9 mouse cellular contexts compared by ENCODE assay signal in the genomic region with DNA sequence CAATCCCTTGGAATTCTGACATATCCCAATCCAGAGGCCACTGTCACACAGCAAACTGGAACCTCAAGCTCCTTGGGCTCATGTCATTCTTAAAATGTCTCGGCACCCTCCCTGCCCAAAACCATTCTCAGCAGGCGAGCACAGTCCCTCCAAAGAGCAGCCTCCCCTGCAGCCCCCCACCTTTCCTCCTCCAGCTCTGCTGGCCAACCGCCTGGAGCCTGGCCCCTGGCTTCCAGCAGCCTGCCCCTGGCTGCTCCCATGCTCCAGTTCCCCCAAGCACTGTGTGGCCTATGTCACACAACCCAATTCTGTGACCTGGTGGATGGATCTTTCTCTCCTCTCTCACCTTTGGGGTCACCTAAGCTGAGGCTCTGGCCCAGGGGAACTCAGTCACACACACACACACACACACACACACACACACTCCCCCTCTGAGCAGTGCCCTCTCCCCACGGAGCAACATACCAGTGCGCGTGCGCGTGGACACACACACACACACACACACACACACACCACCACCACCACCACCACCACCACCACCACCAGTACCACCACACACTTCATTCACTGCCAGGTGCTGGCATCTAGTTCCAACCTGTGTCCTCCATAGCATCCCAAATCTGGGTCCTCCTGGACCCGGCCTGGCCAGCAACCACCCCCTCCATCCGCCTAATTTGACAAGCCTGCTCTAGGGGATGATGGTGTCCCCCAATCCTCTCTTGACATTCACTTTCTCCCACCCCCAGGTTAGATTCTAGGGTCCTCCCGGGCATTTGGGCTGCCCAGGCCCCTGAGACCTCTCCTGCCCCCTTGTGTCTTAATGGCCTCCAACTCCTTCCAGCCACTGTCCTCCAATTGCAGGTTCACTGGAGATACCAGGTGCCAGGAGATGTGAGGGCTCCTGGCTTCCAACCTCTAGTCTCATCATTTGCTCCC. TPM values are rescaled to one million over a fixed set of nuclear protein-coding genes. Genes with fewer than 3 reads are reported as not detected.
DNase-seq lines count a peak whose midpoint lies in the region; ATAC-seq lines count a peak whose summit lies in the region.
"Had no signal": no experiment of that assay in that cellular context is flagged by ENCODE, and none has a peak within 500 bp of the region (broad histone marks: within the 10 kb centered on the region; RNA-seq: fewer than 3 reads in every experiment).

No protein-coding gene starts in this region.

- ATAC-seq in kidney, embryonic 16.5 days (ENCODE audit: low FRiP score, low TSS enrichment), result peak; percentile 18
- peak; percentile 32 for ATAC-seq in hindbrain, embryonic 12.5 days (ENCODE audit: low FRiP score)
- peak; percentile 60; the same call in 1 of the 2 replicates for ATAC-seq in midbrain, embryonic 15.5 days (replicated peaks)
- ATAC-seq in activated CD4-positive, CD25-positive, alpha-beta regulatory T cell, adult 4 months, result no peak
- ATAC-seq: Patski had no signal

- H3K27ac ChIP-seq in kidney, embryonic 16.5 days (ENCODE audit: low read length), result peak overlapping the region; percentile 51; the same call in 1 of the 2 replicates
- peak overlapping the region; percentile 85; the same call in 1 of the 2 replicates for H3K27ac ChIP-seq in hindbrain, embryonic 12.5 days
- H3K27ac ChIP-seq in midbrain, embryonic 15.5 days, result peak overlapping the region; percentile 93

- H3K27me3 ChIP-seq in kidney, embryonic 16.5 days (ENCODE audit: insufficient read depth, low read length), result no peaks in the 10 kb centered on the region
- H3K27me3 ChIP-seq in hindbrain, embryonic 12.5 days, result no peaks in the 10 kb centered on the region
- H3K27me3 ChIP-seq in midbrain, embryonic 15.5 days (replicated peaks), result no peaks in the 10 kb centered on the region
- H3K27me3 ChIP-seq: Patski had no signal

- H3K4me3 ChIP-seq in kidney, embryonic 16.5 days (ENCODE audit: low read length), result peak overlapping the region; percentile 64
- H3K4me3 ChIP-seq in hindbrain, embryonic 12.5 days, result peak overlapping the region; percentile 64
- peak overlapping the region; percentile 91 for H3K4me3 ChIP-seq in midbrain, embryonic 15.5 days

- no peak for DNase-seq in kidney, postnatal 36 days
- peak; percentile 64 to 74 for DNase-seq in cerebellum, postnatal 10 days
- no peak for DNase-seq in frontal cortex, postnatal 25 days (ENCODE audit: low spot score in 2 of 2)
- no peak for DNase-seq in c-Kit-positive CD71-positive TER-119-positive erythroid progenitor cells, embryonic 14.5 days (ENCODE audit: low spot score)

- H3K9ac ChIP-seq in kidney, embryonic 16.5 days (replicated peaks; ENCODE audit: low read length), result peak overlapping the region; percentile 75
- H3K9ac ChIP-seq in hindbrain, embryonic 12.5 days, result peak overlapping the region; percentile 83
- peak overlapping the region; percentile 93 for H3K9ac ChIP-seq in midbrain, embryonic 15.5 days

- H3K36me3 ChIP-seq in kidney, embryonic 16.5 days (ENCODE audit: insufficient read depth, low read length), result no peaks in the 10 kb centered on the region
- 0 out of 2 replicates have a peak, but pooled peaks cover 3% of the 10 kb centered on the region for H3K36me3 ChIP-seq in hindbrain, embryonic 12.5 days
- no peaks in the 10 kb centered on the region for H3K36me3 ChIP-seq in midbrain, embryonic 15.5 days (replicated peaks)

- H3K4me1 ChIP-seq in kidney, embryonic 16.5 days (ENCODE audit: insufficient read depth, low read length), result peaks cover 19% of the 10 kb centered on the region
- H3K4me1 ChIP-seq in hindbrain, embryonic 12.5 days, result peaks cover 27% of the 10 kb centered on the region
- H3K4me1 ChIP-seq in midbrain, embryonic 15.5 days, result peaks cover 30% of the 10 kb centered on the region

- WGBS in kidney, embryonic 16.5 days, result 53% methylated on average over 7 of the region's 11 CpGs
- WGBS in hindbrain, embryonic 12.5 days, result 60% methylated on average over 11 of the region's 11 CpGs
- WGBS in midbrain, embryonic 15.5 days, result 52% methylated on average over 11 of the region's 11 CpGs

- peak overlapping the region; percentile 85 for H3K4me2 ChIP-seq in kidney, embryonic 16.5 days (replicated peaks; ENCODE audit: low read depth, low read length)
- H3K4me2 ChIP-seq in hindbrain, embryonic 12.5 days (replicated peaks), result peak overlapping the region; percentile 54
- H3K4me2 ChIP-seq in midbrain, embryonic 15.5 days, result peak overlapping the region; percentile 85

- no peaks in the 10 kb centered on the region for H3K9me3 ChIP-seq in kidney, embryonic 16.5 days (ENCODE audit: low read length)
- H3K9me3 ChIP-seq in hindbrain, embryonic 12.5 days (replicated peaks), result no peaks in the 10 kb centered on the region
- no peaks in the 10 kb centered on the region for H3K9me3 ChIP-seq in midbrain, embryonic 15.5 days

RNA-seq across cellular contexts. Expression of gene Stx4a, which starts 0.6 kb away (rescaled TPM):
- 44.6 and 48.0 TPM in 2 replicates for polyA plus RNA-seq in kidney, embryonic 16.5 days (2015; fragmentation: Nextera tagmentation; extraction: Ambion mirVana)
- 28.1 and 32.1 TPM in 2 replicates for polyA plus RNA-seq in hindbrain, embryonic 12.5 days (2016; fragmentation: Nextera tagmentation; extraction: Ambion mirVana)
- polyA plus RNA-seq in midbrain, embryonic 15.5 days (2015; fragmentation: Nextera tagmentation; extraction: Ambion mirVana), result 19.5 and 21.8 TPM in 2 replicates
- 10 to 100 TPM; 49.3 to 54.6 TPM for polyA plus RNA-seq in activated CD4-positive, CD25-positive, alpha-beta regulatory T cell, adult 4 months (2017; shearing (Covaris generic))

RNA-seq across cellular contexts. Expression of gene Stx1b, which starts 0.8 kb away (rescaled TPM):
- 3.6 and 4.4 TPM in 2 replicates for polyA plus RNA-seq in kidney, embryonic 16.5 days (2015; fragmentation: Nextera tagmentation; extraction: Ambion mirVana)
- 20.0 and 20.5 TPM in 2 replicates for polyA plus RNA-seq in hindbrain, embryonic 12.5 days (2016; fragmentation: Nextera tagmentation; extraction: Ambion mirVana)
- 70.0 and 72.9 TPM in 2 replicates for polyA plus RNA-seq in midbrain, embryonic 15.5 days (2015; fragmentation: Nextera tagmentation; extraction: Ambion mirVana)
- polyA plus RNA-seq in activated CD4-positive, CD25-positive, alpha-beta regulatory T cell, adult 4 months (2017; shearing (Covaris generic)), result under 1 TPM in 1 of 2 experiments, not detected in 1; 0.62 TPM

RNA-seq across cellular contexts. Expression of gene Hsd3b7, which starts 23.1 kb away (rescaled TPM):
- 28.2 and 33.2 TPM in 2 replicates for polyA plus RNA-seq in kidney, embryonic 16.5 days (2015; fragmentation: Nextera tagmentation; extraction: Ambion mirVana)
- polyA plus RNA-seq in hindbrain, embryonic 12.5 days (2016; fragmentation: Nextera tagmentation; extraction: Ambion mirVana), result 8.6 and 8.8 TPM in 2 replicates
- polyA plus RNA-seq in midbrain, embryonic 15.5 days (2015; fragmentation: Nextera tagmentation; extraction: Ambion mirVana), result 8.9 and 10.2 TPM in 2 replicates
- polyA plus RNA-seq in activated CD4-positive, CD25-positive, alpha-beta regulatory T cell, adult 4 months (2017; shearing (Covaris generic)), result 1 to 10 TPM; 5.2 to 5.7 TPM

RNA-seq across cellular contexts. Expression of gene Gm49388, which starts 38.1 kb away (rescaled TPM):
- not detected in 2 replicates for polyA plus RNA-seq in kidney, embryonic 16.5 days (2015; fragmentation: Nextera tagmentation; extraction: Ambion mirVana)
- not detected in 2 replicates for polyA plus RNA-seq in hindbrain, embryonic 12.5 days (2016; fragmentation: Nextera tagmentation; extraction: Ambion mirVana)
- polyA plus RNA-seq in midbrain, embryonic 15.5 days (2015; fragmentation: Nextera tagmentation; extraction: Ambion mirVana), result not detected in 2 replicates
- polyA plus RNA-seq in activated CD4-positive, CD25-positive, alpha-beta regulatory T cell, adult 4 months (2017; shearing (Covaris generic)), result not detected

RNA-seq across cellular contexts. Expression of gene Setd1a, which starts 47.0 kb away (rescaled TPM):
- polyA plus RNA-seq in kidney, embryonic 16.5 days (2015; fragmentation: Nextera tagmentation; extraction: Ambion mirVana), result 18.9 and 19.4 TPM in 2 replicates
- 19.8 and 23.4 TPM in 2 replicates for polyA plus RNA-seq in hindbrain, embryonic 12.5 days (2016; fragmentation: Nextera tagmentation; extraction: Ambion mirVana)
- 21.5 and 21.6 TPM in 2 replicates for polyA plus RNA-seq in midbrain, embryonic 15.5 days (2015; fragmentation: Nextera tagmentation; extraction: Ambion mirVana)
- 1 to 10 TPM; 6.3 to 7.4 TPM for polyA plus RNA-seq in activated CD4-positive, CD25-positive, alpha-beta regulatory T cell, adult 4 months (2017; shearing (Covaris generic))

Comparison
In these comparisons a context has a peak if more than half of its experiments do, and no peak if none do; other contexts are left out.
1. DNase-seq: peak in cerebellum, postnatal 10 days (2 of 2); none in kidney, postnatal 36 days (0 of 2), frontal cortex, postnatal 25 days (0 of 2) and c-Kit-positive CD71-positive TER-119-positive erythroid progenitor cells, embryonic 14.5 days (single experiment).
2. Peak in every context shown above with its lines, with median percentiles within 50 percentile points of each other: H3K27ac ChIP-seq, H3K4me2 ChIP-seq, H3K4me3 ChIP-seq and H3K9ac ChIP-seq.